Mouse (Mus musculus) mouse trophoblast stem cell (cell line): ENCODE results near the gene Gm20388.

Source experiments
- in situ Hi-C, 2 experiments: fragments of 300-500 bp; cut with MseI, MboI; formaldehyde crosslinking; loops; 2 replicates in 1 of 2; 3 replicates in 1 of 2; pipeline ENCODE4 v1.15.1; 2025

Gm20388 gene

DNA sequence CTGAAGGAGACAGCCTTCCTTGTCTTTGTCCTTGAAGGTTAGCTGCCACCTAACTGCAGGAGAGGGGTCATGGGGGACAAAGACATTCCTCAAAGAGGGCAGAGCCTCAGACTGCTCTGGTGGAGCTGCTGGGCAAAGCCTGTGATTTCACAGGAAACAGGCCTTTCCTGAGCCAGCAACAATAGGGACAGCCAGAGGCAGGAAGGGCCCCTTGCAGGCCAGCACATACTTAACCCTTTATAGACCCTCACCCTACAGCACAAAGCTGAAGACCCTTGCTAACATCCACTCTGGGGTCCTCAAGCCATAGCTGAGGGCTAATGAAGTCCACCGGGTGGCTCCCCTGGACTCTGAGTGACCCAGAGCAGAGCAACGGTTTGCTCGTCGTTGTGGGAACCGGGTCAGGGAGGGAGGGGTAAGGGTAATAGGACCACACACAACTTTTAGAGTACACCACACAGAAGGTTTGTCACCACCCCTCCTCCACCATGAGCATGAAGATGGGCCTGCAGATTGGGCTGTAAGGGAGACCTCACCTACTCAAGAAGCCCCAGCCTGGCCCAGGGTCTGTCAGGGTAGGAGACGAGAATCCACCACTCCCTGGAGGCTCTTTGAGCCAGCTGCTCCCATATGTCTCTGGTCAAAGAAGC, 2607.0 kb downstream of the Gm20388 start:
- in situ Hi-C loops: no loop called here

DNA sequence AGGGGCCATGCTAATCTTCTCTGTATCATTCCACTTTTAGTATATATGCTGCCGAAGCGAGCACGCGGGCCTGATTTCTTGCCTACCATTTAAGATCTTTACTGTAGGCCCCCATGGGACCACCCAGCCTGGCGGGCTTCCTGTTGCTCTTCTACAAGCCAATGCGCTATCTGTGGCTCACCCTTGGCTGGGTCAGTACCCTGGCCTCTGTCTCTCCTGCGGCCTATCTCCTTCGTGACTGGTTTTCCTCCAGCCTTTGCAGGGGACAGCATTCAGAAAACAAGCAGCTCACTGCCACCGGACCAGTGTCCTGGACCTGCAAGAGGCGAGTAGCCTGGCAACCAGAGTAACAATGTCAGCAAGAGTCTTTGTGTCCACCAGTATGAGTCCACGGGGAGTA, 2610.0 kb downstream of the Gm20388 start:
- in situ Hi-C loops: no loop called here

DNA sequence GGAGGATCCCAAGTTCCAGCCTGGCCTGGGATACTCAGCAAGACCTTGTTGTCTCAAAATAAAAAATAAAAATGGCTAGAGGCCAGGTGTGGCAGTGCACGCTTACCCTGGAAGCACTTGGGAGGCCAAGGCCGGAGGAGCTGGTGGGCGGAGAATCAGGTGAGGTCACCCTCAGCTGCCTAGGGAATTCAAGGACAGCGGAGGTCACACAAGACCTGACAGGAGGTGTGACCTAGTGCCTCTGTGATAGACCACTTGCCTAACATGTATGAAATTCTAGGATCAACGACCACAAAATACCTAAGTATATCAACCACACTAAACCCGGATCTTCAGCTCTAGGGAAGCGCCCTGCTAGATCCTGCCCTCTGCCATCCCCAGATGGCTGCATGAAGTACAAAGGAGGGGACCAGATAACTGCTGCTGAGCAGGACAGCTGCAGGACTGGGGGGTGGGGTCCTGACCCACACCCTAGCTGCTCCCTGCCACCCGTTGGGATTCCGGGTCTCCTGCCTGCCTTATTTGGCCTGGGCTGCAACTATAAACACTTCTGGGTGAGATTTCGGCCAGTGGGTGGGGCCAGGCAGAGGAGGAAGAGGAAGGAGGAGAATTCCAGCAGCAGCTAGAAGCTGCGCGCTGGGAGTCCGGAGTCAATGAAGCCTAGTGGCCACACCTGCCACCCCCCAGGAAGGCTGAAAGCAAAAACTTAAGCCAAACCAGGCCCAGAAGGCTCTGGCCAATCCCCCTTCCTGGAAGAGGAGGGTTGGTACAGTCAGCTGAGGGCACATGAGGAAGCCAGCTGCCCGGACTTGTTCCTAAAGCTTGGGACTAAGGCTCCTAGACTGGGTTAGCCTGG, 2612.4 kb downstream of the Gm20388 start:
- in situ Hi-C loops: no loop called here

DNA sequence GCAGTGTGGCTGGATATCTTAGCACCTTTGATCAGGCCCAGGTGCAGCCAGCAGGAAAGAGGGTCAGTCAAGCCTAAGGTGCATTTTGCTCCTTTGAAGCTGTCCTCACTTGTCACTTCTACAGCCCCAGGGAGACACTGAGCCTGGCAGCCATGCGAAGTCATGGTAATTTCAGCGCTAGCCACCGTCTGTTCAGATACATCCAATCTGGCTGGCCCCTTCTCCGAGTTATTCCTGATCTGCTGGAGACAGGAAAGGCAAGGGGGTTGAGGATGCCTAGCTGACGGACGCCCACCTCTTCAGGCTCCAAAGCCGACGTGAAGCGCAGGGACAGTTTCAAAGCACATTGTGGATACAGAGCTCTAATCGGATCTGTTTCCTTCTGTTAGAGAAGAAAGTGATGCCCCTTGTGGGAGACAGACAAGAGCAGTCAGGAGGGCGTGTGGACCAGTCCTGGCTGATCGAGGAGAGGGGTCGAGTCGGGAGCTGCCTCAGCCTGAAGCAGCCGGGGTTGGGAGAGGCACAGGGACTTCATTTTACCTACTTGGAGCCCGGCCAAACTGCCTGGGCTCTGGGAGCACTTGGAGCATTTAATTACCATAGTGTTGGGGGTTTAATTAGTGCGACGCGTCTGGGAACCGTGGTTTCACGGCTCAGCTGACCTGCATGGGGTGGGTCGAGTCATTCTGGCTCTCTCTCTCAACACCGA, 2613.2 kb downstream of the Gm20388 start:
- in situ Hi-C loops: no loop called here

DNA sequence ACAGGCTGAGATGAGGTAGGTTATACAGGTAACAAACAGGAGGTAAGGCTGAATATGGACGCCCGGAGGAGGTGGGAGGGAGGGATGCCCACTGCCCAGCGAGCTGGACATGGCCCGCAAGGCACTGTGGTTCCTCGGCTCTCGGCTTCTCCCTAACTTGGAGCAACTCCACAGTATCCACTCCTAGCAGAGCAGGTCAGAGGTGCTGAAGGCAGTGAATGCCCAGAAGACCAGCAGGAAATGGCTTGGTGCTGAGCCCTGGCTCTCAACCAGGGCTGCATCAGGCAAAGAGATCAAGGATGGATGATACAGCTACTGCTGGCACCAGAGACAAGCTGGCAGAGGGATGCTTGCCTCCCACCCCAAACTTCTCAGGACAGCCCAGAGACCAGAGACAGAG, 2613.9 kb downstream of the Gm20388 start:
- in situ Hi-C loops: no loop called here

DNA sequence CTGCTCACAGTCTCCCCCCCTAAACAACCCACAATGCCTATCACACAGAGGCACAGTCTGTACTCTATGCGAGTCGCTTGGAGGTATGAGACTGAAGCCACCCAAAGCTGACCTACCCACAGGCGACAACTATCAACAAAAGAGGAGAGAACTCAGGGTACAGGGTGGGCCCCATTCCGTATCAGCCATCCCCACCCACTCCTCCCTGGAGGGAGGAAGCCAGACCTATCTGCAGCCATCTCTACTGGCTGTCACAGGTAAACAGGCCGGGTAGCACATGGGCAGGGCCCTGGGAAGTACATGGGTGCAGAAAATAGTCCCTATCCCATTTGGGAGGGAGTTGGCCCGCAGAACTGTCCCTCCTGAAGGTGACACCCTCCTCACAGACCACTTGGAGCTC, 2614.4 kb downstream of the Gm20388 start:
- in situ Hi-C loops: no loop called here

DNA sequence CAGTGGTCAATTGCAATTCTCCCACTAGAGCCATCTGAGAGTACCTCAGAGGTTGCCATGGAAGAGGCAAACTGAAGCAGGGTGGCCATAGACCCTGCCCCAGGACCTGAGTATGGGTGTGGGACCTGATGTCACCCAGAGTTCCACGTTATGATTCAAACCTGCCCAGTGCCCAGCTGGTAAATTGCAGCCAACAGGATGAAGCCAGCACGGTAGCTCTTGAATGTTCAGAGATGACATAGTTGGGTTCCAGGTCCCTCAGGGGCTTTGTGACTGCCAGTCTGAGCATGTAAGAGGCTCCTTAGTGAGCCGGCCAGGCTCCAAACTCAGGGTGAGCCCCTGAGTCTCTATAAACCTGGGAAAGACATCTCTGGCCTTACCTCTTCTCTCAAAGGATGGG, 2615.4 kb downstream of the Gm20388 start:
- in situ Hi-C loops: no loop called here

DNA sequence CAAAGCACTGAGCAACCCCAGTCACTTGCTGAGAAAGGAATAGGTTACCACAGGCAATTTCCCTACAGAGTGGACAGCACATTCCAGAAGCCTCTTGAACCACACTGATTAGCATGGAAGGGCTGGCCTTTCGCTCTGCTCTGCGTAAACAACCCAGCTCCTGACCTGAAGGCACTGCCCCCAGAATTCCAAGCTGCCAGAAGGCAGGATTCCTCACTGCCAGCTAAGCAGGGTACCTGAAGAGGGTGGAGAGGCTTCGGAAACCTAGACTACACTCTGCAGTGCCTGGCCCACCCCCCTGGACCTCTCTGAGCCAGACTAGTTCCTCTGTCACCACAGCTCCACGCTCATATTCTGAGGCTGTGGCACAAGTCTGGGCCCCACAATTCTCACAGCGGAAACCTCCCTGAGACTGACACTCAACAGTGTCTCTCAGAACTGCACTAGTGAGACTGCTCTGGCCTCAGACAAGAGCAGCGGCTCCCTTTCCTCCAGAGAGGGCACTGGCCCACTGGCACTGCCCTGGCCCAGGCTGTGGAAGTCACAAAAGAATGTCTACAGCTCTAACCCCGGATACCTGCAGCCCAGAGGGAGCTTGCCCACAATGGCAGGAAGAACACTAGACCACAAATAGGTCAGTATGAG, 2616.0 kb downstream of the Gm20388 start:
- in situ Hi-C loops: no loop called here

DNA sequence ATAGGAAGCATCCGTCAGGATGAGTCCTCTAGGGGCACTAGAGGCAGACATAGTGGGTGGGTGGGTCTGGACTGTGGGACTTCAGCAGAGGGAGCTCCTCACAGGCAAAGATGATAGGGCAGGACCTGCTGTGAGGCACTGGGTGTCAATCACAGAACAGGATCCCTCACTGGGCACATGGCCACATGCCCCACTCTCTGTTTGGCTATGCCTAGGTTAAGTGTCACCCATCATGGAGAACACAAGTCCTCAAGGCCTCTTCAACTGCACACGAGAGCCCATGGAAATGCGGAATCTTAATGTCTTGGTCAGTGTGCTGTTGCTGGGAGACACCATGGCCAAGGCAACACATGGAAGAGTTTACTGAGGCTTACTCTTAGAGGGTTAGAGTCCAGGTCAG, 2617.3 kb downstream of the Gm20388 start:
- in situ Hi-C loops: no loop called here

DNA sequence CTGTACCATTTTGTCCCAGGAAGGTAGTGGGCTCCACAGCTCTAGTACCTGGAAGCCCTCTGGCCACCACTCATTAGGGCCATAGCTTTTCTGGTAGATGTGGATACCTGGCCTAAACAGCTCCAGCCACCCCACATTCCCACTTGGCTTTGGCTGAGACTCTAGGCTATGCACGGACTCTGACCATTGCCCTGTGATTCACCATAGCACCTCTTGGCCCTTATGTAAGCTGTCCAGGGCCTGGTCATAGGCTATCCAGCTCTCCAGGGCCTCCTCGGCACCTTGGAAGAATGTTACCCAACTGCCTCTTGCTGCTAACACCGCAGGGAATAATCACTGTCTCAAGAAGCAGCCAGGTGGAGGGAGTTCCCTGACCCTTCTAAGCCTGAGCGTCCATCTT, 2618.5 kb downstream of the Gm20388 start:
- in situ Hi-C loops: no loop called here

DNA sequence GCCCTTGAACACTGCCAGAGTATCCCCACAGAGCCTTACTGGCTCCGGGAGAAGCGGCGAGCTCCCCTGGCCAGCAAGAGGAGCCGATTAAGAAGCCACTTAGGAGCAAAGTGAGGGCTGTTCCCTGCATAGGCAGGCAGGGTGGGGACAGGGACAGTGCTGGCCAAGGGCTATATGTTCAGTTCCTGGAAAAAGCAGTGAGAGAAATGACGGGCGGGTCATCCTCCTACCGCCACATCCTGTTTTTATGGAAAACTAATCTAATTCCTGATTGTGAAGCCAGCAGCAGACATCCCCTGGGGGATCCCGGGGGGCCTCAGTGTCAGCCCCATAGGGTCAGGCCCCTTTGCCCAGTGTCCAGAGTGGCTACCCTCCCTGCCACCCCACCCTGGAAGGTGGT, 2620.7 kb downstream of the Gm20388 start:
- in situ Hi-C loops: no loop called here

DNA sequence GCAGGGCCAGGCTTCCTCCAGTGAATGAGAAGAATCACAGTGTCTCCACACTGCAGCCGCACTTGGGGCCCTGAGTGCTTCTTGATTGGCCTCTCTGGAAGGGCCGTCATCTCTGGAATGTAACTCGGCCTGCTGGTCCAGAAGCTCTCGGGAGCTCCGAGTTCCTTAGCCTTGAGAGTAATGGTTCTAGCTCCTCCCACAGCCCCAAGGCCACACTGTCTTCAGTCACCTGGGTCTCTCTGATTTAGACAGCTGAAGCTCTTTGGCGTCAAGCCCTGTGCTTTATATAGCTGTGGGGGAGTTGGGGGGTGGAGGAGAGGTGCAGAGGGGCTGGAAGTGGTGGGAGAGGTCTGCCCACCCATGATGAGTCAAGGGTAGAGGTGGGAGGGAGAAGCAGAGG, 2626.4 kb downstream of the Gm20388 start:
- in situ Hi-C loops: no loop called here

DNA sequence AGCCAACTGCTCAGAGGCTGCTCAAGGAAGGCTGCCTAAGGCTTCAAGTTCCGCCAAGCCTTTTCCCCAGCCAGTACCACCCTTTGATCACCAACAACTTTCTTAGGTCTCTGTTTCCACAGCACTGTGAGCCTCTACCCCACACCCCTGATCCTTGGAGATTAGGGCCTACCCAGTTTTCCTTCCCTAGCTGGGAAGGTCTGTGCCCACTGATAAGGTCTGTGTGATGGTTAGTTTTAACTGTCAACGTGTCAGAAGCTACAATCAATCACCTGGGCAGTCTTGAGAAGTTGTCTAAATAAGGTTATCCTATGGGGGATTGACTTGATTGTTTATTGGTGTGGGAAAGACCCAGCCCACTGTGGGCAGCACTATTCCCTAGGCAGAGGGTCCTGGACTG, 2627.2 kb downstream of the Gm20388 start:
- in situ Hi-C loops: no loop called here

DNA sequence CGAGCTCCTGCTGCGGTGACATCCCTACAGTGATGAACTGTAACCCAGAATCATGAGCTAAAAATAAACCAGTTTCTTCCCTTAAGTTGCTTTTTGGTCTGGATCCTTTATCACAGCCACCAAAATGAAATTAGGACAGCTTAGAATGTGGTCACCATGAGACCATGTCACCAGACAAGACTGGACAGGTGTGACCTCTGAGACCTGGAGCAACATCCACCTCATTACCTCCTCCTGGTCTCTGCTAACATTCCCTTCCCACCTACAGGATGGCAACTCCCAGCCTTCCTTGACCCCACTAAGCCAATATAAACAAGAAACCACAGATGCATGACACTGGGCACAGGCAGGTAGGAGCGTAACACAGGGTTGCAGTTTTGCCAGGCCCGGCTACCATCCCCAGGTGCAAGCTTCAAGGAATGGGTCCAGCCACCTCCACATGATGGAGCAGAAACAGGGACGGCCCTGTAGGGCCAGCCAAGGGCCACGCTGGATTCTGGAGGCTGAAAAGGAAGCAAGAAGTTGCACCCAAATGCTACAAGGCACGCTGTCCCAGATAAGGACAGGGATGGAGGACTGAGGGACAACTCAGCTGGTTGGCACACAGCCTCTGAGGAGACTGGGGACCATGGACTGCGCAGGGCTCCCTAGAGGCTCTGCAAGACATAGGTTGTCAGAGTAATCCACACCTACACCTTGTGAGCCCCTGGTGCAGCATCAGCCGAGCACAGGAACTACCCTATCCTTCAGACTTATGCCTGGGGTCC, 2627.9 kb downstream of the Gm20388 start:
- in situ Hi-C loops: no loop called here

DNA sequence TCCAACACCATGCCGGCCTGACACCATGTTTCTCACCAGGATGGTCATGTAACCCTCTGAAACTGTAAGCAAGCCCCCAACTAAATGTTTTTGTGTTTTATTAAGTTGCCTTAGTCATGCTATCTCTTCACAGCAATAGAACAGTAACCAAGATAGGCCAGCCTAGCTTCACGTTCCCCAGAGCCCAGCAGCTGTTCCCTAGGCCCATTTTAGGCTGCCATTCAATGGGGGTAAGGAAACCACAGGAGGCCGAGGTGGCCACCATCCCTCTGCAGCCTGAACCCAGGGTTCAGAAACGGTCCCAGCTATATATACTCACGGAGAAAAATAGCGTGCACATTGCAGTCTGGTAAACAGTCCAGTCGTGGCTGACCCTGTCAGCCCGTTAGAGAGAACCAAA, 2633.5 kb downstream of the Gm20388 start:
- in situ Hi-C loops: no loop called here

DNA sequence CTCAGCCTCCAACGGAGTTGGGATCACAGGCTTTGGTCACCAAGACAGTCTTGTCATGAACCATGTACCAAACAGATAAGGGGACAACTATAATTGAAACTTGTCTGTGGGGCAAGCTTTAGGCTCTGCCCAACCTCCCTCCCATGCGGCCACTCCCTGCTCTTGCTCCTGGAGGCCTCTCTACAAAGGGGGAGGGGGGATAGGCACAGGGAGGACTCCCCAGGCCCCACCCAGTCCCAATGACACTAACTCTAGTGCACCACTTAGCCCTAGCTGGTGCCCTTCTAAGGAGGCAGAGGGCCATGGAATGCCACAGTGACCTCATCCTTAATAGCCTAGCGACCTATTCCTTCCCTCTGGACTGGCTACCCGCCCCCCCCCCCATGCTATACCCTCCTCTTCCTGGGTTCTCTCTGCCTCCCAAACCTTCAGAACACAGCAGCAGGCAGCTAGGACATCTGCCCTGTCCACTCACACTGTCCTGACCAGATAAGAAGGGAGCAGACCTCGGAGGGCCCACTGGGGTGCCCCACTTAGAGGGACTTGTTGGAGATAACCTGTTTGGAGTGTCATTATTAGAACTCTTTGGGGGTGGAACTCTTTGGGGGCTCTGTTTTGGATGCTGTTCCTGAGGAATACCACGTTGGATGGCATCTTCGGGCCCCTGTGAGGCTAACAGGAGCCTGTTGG, 2635.6 kb downstream of the Gm20388 start:
- in situ Hi-C loops: loop anchor here in 1 of 2 experiments (5.0 kb wide), 1 partner anchor 34 kb away; no protein-coding TSS in a partner anchor

DNA sequence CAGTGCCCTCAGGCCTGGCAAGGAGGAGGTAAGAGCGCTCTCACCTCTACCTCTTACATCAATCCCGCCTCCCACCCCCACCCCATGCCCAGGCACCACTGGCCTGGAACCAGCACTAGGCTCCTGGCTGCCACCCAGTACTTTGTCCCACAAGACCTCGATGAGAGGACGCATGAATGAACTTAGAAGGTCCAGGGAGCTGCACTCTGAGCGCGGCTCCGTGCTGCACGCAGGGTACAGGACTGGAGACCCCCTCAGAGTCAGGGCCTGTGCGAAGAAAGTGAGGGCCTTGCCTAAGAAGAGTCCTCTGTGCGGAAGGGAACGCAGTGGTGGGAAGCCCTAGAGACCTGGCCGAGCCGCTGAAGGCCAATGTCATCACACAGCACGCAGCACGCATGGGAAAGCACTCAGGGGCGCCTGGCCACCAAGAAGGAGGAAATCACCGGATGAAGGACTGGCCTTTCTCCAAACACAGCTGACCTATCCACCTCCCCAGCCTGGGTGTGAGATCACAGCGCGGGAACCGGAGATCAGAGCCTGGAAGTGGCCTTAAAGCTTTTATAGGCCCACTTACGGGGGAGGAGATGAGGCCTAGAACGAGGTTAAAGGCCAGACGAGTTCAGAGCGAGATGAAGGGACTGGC, 2636.3 kb downstream of the Gm20388 start:
- in situ Hi-C loops: loop anchor here in 1 of 2 experiments (5.0 kb wide), 1 partner anchor 35 kb away; no protein-coding TSS in a partner anchor

DNA sequence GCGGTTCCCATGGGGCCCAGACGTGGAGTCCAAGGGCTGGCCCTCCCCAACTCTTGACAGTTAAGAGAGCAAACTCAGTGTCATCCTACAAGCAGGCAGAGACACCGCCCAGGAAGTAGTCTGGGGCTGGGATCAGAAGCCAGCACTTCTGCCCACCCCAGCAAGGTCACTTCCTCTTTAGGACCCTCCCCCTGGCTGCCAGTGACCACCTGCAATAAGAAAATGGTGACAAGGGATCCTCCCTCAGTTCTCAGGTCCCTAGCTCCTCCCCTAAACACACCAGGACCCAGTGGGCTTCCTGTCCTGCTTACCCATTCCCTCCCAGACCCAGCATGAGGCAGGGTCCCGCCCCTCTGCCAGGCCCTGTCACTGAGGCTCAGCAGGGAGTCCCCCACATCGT, 2637.2 kb downstream of the Gm20388 start:
- in situ Hi-C loops: loop anchor here in 1 of 2 experiments (5.0 kb wide), 1 partner anchor 36 kb away; no protein-coding TSS in a partner anchor

DNA sequence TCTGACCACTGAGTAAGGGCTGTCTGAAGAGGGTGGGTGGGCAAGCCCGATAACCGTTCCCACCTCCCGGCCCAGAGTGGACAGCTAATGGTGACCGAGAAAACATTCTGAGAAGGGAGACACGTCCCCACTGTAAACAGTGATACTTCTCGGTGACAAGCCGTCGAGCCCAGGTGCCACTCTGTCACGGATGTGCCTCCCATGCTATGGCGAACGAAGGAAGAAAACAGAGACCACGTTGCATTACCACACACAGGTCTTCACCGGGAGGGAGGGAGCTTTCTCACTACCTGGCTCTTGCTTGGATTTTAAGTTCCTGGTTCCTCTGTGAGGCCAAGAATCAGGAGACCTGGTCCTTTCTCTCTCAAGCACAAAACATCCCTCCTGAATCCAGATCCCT, 2637.7 kb downstream of the Gm20388 start:
- in situ Hi-C loops: loop anchor here in 1 of 2 experiments (5.0 kb wide), 1 partner anchor 36 kb away; no protein-coding TSS in a partner anchor
